Mouse (Mus musculus) liver, embryonic 14.5 days (tissue): ENCODE measurements around the gene Crybb1. TPM values are rescaled to one million over a fixed set of nuclear protein-coding genes. Genes with fewer than 3 reads are reported as not detected.
A peak's percentile ranks its signal among the peaks of the same experiment; 100 is the strongest.

Experiments
- ATAC-seq: fragments of 200-750 bp; cut with Nextera tagmentation; 2 replicates; pipeline ENCODE4 v1.8.0; 2017; ENCODE audit warnings: moderate number of reproducible peaks, mild to moderate bottlenecking, moderate library complexity; ENCODE audit not compliant: insufficient read depth
- DNase-seq, 3 experiments: peaks; one replicate each; pipeline ENCODE4 v3.0.0-alpha.2; 2012 to 2013; ENCODE audit warnings: low read depth in 3 of 3, low spot score in 3 of 3
- H3K27ac ChIP-seq: fragments of 300-500 bp; sonication (generic); 2 replicates; pipeline ENCODE4 v1.5.1; 2014; ENCODE audit warnings: moderate library complexity, mild to moderate bottlenecking, control low read depth, inconsistent platforms
- H3K27me3 ChIP-seq: fragments of 300-500 bp; sonication (generic); 2 replicates; pipeline ENCODE4 v1.6.1; 2014; ENCODE audit warnings: mild to moderate bottlenecking, low read length, moderate library complexity; ENCODE audit not compliant: control insufficient read depth, insufficient read depth
- H3K36me3 ChIP-seq: fragments of 300-500 bp; sonication (generic); replicated peaks from 2 replicates; pipeline ENCODE4 v1.6.1; 2014; ENCODE audit warnings: low read depth; ENCODE audit not compliant: control insufficient read depth, insufficient read depth
- H3K4me1 ChIP-seq, 2 experiments: fragments of 200-500 bp in 1 of 2; fragments of 300-500 bp in 1 of 2; sonication (generic) in 1 of 2; replicated peaks; 2 replicates each; pipeline ENCODE4 v1.6.1; 2012 to 2014; ENCODE audit warnings: antibody characterized with exemption in 1 of 2, inconsistent platforms in 1 of 2, low read length in 1 of 2; ENCODE audit not compliant: control insufficient read depth in 2 of 2, insufficient read depth in 2 of 2
- H3K4me2 ChIP-seq: fragments of 300-500 bp; sonication (generic); 2 replicates; pipeline ENCODE4 v1.6.1; 2014; ENCODE audit warnings: low read depth, mild to moderate bottlenecking, control low read depth, moderate library complexity
- H3K4me3 ChIP-seq, 2 experiments: fragments of 200-500 bp in 1 of 2; fragments of 300-500 bp in 1 of 2; sonication (generic) in 1 of 2; 2 replicates each; pipeline ENCODE4 v1.5.1; 2012 to 2014; ENCODE audit warnings: low read depth in 2 of 2, low read length in 2 of 2, mild to moderate bottlenecking in 2 of 2, control low read depth in 1 of 2, inconsistent platforms in 1 of 2, moderate library complexity in 1 of 2; ENCODE audit not compliant: insufficient read depth in 1 of 2
- H3K9ac ChIP-seq: fragments of 300-500 bp; sonication (generic); replicated peaks from 2 replicates; pipeline ENCODE4 v1.6.1; 2014; ENCODE audit warnings: mild to moderate bottlenecking, control low read depth, moderate library complexity
- H3K9me3 ChIP-seq: fragments of 300-500 bp; sonication (generic); 2 replicates; pipeline ENCODE4 v1.6.1; 2016; ENCODE audit warnings: low read length, mixed read lengths; ENCODE audit not compliant: control insufficient read depth
- CTCF ChIP-seq: IDR thresholded peaks from 2 replicates; pipeline ENCODE4 v1.5.1; 2016; ENCODE audit warnings: antibody characterized with exemption, low read depth, control low read depth
- EP300 ChIP-seq: IDR thresholded peaks from 2 replicates; pipeline ENCODE4 v1.6.1; 2016; ENCODE audit warnings: antibody characterized with exemption, low read depth
- WGBS: fragments of 180-500 bp; shearing (Covaris S2); extraction: QIAGEN DNeasy Blood & Tissue Kit; methylation state at CpG from one replicate; pipeline ENCODE4 v1.1.7; 2014; ENCODE audit not compliant: insufficient replicate concordance; 5-methylcytosine and 5-hydroxymethylcytosine counted together
- polyA plus RNA-seq, 2 experiments: library from polyadenylated mRNA; depleted of rRNA in 1 of 2; stranded (reverse) in 1 of 2; unstranded in 1 of 2; fragments of >200 nt; fragmentation: Nextera tagmentation in 1 of 2; extraction: Ambion mirVana in 1 of 2; gene quantifications; 2 replicates each; pipeline versions ENCODE4 v1.2.1 to v1.2.3; 2012 to 2014

Gene Crybb1
- polyA plus RNA-seq, 2 experiments = 0.24 TPM; not detected in 1

GRCm38 (mm10) chr5:112300112-112300511, 44.5 kb downstream of the Crybb1 start:
- WGBS = 79% methylated on average over 2 of the region's 2 CpGs

GRCm38 (mm10) chr5:112300721-112301308, 45.2 kb downstream of the Crybb1 start:
- TF ChIP-seq CTCF (no peak), EP300 (no peak)
- no peak overlapping the region for H3K9ac ChIP-seq
- H3K9me3 ChIP-seq = no peaks in the 10 kb centered on the region
- H3K36me3 ChIP-seq = no peaks in the 10 kb centered on the region
- no peak for DNase-seq
- H3K4me1 ChIP-seq = peaks cover 7 to 43% of the 10 kb centered on the region in 2 experiments
- no peak overlapping the region for H3K27ac ChIP-seq
- H3K4me3 ChIP-seq = no peak overlapping the region
- WGBS = 80% methylated on average over 6 of the region's 6 CpGs
- no peak for ATAC-seq
- H3K4me2 ChIP-seq = no peak overlapping the region
- H3K27me3 ChIP-seq = no peaks in the 10 kb centered on the region

More at GRCm38 (mm10) chr5:112300112-112300511, 44.5 kb downstream of the Crybb1 start:
- Histone ChIP-seq H3K9ac (no peak overlapping the region), H3K4me2 (no peak overlapping the region), H3K9me3 (no peaks in the 10 kb centered on the region), H3K4me1 (peaks cover 10 to 50% of the 10 kb centered on the region in 2 experiments), H3K27me3 (no peaks in the 10 kb centered on the region), H3K4me3 (no peak overlapping the region), H3K27ac (no peak overlapping the region), H3K36me3 (no peaks in the 10 kb centered on the region)
- TF ChIP-seq EP300 (no peak), CTCF (no peak)
- no peak for ATAC-seq
- DNase-seq = no peak

- no peak for ATAC-seq
- TF ChIP-seq EP300 (no peak), CTCF (peak; percentile 34; the same call in 1 of the 2 replicates)
- Histone ChIP-seq H3K4me2 (no peak overlapping the region), H3K36me3 (no peaks in the 10 kb centered on the region), H3K9ac (no peak overlapping the region), H3K27me3 (no peaks in the 10 kb centered on the region), H3K4me1 (peaks cover 7 to 36% of the 10 kb centered on the region in 2 experiments), H3K4me3 (no peak overlapping the region), H3K27ac (no peak overlapping the region; the same call in 1 of the 2 replicates), H3K9me3 (no peaks in the 10 kb centered on the region)
- no peak for DNase-seq
- 63% methylated on average over 4 of the region's 4 CpGs for WGBS
Observed at GRCm38 (mm10) chr5:112301694-112302093, 46.1 kb downstream of the Crybb1 start.

GRCm38 (mm10) chr5:112302310-112302709, 46.7 kb downstream of the Crybb1 start:
- peak in 1 of 3 experiments; percentile 20 for DNase-seq
- Histone ChIP-seq H3K36me3 (no peaks in the 10 kb centered on the region), H3K9me3 (no peaks in the 10 kb centered on the region), H3K4me2 (no peak overlapping the region), H3K27ac (no peak overlapping the region), H3K4me3 (no peak overlapping the region), H3K27me3 (no peaks in the 10 kb centered on the region), H3K4me1 (peaks cover 3 to 29% of the 10 kb centered on the region in 2 experiments), H3K9ac (no peak overlapping the region)
- 72% methylated on average over 5 of the region's 5 CpGs for WGBS
- no peak for TF ChIP-seq CTCF
- TF ChIP-seq EP300 = no peak
- ATAC-seq = peak; percentile 81

GRCm38 (mm10) chr5:112305842-112306241, 50.2 kb downstream of the Crybb1 start:
- peaks cover 0 to 5% of the 10 kb centered on the region in 2 experiments; a peak in 1 of 4 replicates for H3K4me1 ChIP-seq
- TF ChIP-seq EP300 (no peak), CTCF (no peak)
- ATAC-seq (no peak), DNase-seq (no peak)
- no peak overlapping the region for H3K4me2 ChIP-seq
- no peak overlapping the region for H3K4me3 ChIP-seq
- H3K36me3 ChIP-seq = peaks cover 15% of the 10 kb centered on the region
- no peak overlapping the region for H3K9ac ChIP-seq
- no peaks in the 10 kb centered on the region for H3K27me3 ChIP-seq
- H3K27ac ChIP-seq = no peak overlapping the region
- H3K9me3 ChIP-seq = no peaks in the 10 kb centered on the region
- WGBS = 90% methylated on average over 5 of the region's 5 CpGs
